Mouse (Mus musculus): ENCODE data around the gene Fam222a.
A peak's percentile ranks its signal among the peaks of the same experiment; 100 is the strongest.

The Fam222a gene

GRCm38 (mm10) chr5:114567565-114568197 is at the start of gene Fam222a:
Fam222a (plus strand) TSS chr5:114568016.
- DNase-seq (ENCODE audit: low spot score): no peak

- no peak for DNase-seq (ENCODE audit: low spot score)
Measured at GRCm38 (mm10) chr5:114528355-114528754, 39.5 kb upstream of the Fam222a start.

- DNase-seq (ENCODE audit: low spot score): no peak
Measured at GRCm38 (mm10) chr5:114530337-114530736, 37.5 kb upstream of the Fam222a start.

- DNase-seq (ENCODE audit: low spot score): no peak
Measured at GRCm38 (mm10) chr5:114532055-114532454, 35.8 kb upstream of the Fam222a start.

- DNase-seq (ENCODE audit: low spot score): no peak
Measured at GRCm38 (mm10) chr5:114537308-114538020, 30.4 kb upstream of the Fam222a start.

GRCm38 (mm10) chr5:114538021-114538405 is 29.8 kb upstream of the Fam222a start:
- no peak for DNase-seq (ENCODE audit: low spot score)

- DNase-seq (ENCODE audit: low spot score): no peak
Measured at GRCm38 (mm10) chr5:114538752-114539151, 29.1 kb upstream of the Fam222a start.

- DNase-seq (ENCODE audit: low spot score): no peak
Measured at GRCm38 (mm10) chr5:114539766-114540165, 28.1 kb upstream of the Fam222a start.

- DNase-seq (ENCODE audit: low spot score): no peak
Measured at GRCm38 (mm10) chr5:114541656-114542445, 26.0 kb upstream of the Fam222a start.

- DNase-seq (ENCODE audit: low spot score): no peak
Measured at GRCm38 (mm10) chr5:114543656-114544055, 24.2 kb upstream of the Fam222a start.

GRCm38 (mm10) chr5:114544205-114544604 is 23.6 kb upstream of the Fam222a start:
- DNase-seq (ENCODE audit: low spot score): no peak

GRCm38 (mm10) chr5:114545076-114545475 is 22.7 kb upstream of the Fam222a start:
- DNase-seq (ENCODE audit: low spot score): no peak

- DNase-seq (ENCODE audit: low spot score): no peak
Measured at GRCm38 (mm10) chr5:114548976-114549375, 18.8 kb upstream of the Fam222a start.

GRCm38 (mm10) chr5:114549770-114550169 is 18.0 kb upstream of the Fam222a start:
- DNase-seq (ENCODE audit: low spot score): no peak

- no peak for DNase-seq (ENCODE audit: low spot score)
Measured at GRCm38 (mm10) chr5:114550431-114550830, 17.4 kb upstream of the Fam222a start.

- no peak for DNase-seq (ENCODE audit: low spot score)
Measured at GRCm38 (mm10) chr5:114550886-114551492, 16.8 kb upstream of the Fam222a start.

- DNase-seq (ENCODE audit: low spot score): peak; percentile 31
Measured at GRCm38 (mm10) chr5:114552507-114553208, 15.2 kb upstream of the Fam222a start.

- no peak for DNase-seq (ENCODE audit: low spot score)
Measured at GRCm38 (mm10) chr5:114553706-114554105, 14.1 kb upstream of the Fam222a start.

GRCm38 (mm10) chr5:114555424-114555823 is 12.4 kb upstream of the Fam222a start:
- no peak for DNase-seq (ENCODE audit: low spot score)

GRCm38 (mm10) chr5:114556109-114556508 is 11.7 kb upstream of the Fam222a start:
- DNase-seq (ENCODE audit: low spot score): no peak

- no peak for DNase-seq (ENCODE audit: low spot score)
Measured at GRCm38 (mm10) chr5:114557765-114558731, 9.8 kb upstream of the Fam222a start.
